Mouse (Mus musculus) liver, embryonic 14 days (tissue): ENCODE data around the gene Rln3. TPM values are rescaled to one million over a fixed set of nuclear protein-coding genes. Genes with fewer than 3 reads are reported as not detected.

ENCODE experiments used
- polyA plus RNA-seq: library from polyadenylated mRNA; depleted of rRNA; stranded (reverse); fragments of >200 nt; gene quantifications from 2 replicates; pipeline ENCODE4 v1.2.3, GENCODE M21; 2012; rRNA removed

Rln3 gene
- 0.10 TPM in 1 of 2 replicates, not detected in the other for polyA plus RNA-seq

DNA sequence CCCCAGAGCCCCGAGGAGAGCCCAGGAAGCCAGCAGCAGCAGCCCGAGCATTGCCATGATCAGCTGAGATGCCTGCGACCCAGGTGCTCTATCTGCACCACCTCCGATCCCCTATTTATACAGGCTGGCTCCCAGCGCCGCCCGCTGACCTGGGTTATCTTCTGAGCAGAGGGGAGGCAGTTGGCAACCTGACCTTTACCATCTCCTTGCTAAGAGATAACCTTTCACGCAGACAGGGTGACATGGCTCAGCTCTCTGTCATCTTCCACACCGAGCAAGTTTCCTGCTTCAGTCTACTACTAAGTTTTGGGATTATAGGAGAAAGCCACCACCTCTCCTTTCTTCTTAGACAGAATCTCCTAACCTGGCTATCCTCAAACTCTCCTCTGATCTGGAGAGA, at the start of gene Rln3:
TSS of gene Rln3 (minus strand) at position 101 of the 400 bp plus-strand sequence.

DNA sequence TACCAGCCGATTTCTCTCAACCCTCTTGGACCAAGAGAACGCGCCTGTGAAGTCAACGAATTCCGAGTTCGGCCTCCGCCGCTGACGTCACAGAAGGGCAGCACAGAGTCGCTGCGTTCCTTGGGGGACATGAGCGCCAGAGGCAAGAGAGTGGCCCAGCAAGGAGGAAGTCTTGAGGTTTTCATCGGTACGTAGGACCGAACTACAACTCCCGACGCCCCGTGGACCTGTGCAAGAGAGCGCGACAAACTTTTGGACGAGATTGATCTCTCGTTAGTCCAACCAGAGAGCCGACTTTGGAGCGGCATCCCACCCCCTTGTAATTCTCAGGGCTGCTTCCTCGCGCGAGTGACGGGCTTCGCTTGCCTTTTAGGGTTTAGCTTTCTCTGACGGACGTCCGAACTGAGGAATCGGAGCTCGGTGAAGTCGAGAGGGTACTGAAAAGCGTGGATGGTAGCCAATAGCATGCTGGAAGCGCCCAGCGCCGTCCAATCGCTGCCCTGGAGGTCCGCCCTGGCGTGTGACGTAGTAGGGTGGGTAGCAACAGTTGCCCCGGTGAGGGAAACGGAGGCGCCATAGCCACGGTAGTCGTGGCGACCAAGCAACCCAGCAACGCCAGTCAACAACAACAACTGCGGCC, 21.6 kb upstream of the Rln3 start, which contains the start of gene Rfx1:
TSS of gene Rfx1 (plus strand) at position 544 of the 640 bp plus-strand sequence.

GRCm38 (mm10) chr8:84065037-84065436, 20.2 kb upstream of the Rln3 start, which contains the start of gene Gm10643:
Gene Gm10643 (minus strand): TSS chr8:84065137.

GRCm38 (mm10) chr8:84042066-84042947, 2.5 kb downstream of the Rln3 start, which contains the start of gene Il27ra:
Gene Il27ra (minus strand): TSS chr8:84042589.

DNA sequence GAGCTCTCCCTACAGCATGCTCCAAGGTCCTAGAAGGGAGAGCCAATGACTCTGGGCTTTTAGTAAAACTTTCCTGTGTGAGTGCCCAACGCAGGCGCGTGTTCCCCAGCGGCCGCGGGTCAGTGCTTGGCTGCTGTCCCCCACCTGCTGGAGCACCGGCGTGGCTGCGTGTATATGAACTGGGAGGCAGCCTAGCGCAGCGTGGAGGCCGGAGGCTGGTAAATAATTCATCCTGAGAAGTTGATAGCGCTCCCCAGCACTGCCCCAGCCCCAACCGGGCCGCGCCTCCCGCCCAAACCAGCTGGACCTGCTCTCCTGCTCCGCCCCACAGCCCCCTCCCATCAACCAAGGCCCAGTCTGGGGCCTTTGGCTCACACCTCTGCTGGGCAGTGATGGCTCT, 23.7 kb downstream of the Rln3 start, which contains the start of gene Palm3:
TSS of gene Palm3 (plus strand) at position 376 of the 400 bp plus-strand sequence.

DNA sequence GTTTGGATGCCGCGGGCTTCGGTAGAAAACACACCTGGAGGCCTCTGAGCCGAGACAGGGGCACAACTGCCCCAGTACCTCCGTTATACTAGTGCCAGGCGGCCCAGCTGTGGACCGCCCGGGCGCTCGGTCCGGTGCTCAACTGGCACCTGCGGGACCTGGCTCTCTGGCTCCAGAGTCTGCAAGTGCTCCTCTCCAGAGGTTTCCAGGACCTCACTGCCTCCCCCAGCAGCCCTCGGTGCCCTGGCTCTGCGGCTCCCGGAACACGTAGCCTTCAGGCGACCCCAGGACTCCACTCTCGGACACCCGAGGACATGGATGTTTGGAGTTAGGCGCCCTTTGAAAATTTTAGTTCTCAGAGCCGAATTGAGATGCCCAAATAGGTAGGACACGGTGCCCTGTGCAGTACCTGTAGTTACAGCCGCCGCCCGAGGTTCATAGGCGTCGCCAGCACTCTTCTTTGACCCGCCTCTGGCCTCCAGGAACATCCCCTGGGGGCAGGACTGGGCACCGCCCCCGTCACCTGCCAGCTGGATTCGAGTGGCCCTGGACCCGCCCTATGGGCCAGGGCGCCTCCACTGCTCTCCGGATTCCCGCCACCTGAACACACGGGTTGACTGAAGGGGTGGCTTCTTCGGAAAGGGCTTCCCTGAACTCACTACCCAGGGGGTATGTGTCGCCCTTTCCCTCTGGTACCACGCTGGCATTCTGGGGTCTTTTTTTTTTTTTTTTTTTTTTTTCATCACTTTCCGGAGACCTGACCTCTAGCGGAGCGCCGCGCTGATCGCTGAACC, 32.9 kb downstream of the Rln3 start, which contains the start of gene 2210011C24Rik:
TSS of gene 2210011C24Rik (minus strand) at position 467 of the 794 bp plus-strand sequence.

GRCm38 (mm10) chr8:84001281-84002000, 43.4 kb downstream of the Rln3 start, which contains the start of gene 1700067K01Rik:
Gene 1700067K01Rik (plus strand): TSS chr8:84001502.

GRCm38 (mm10) chr8:83997511-83998141, 47.2 kb downstream of the Rln3 start, which contains the start of gene Samd1:
Gene Samd1 (plus strand): TSS chr8:83997672.

Other genes starting within 250 kb of the Rln3 start
- gene Adgrl1, start 144.9 kb downstream of the Rln3 start, polyA plus RNA-seq = 3.9 and 4.2 TPM in 2 replicates
- 0.25 and 0.36 TPM in 2 replicates for gene Gm10644, start 89.8 kb downstream of the Rln3 start, polyA plus RNA-seq
- 76.0 and 107 TPM in 2 replicates for gene Asf1b, start 89.5 kb downstream of the Rln3 start, polyA plus RNA-seq
- 23.3 and 26.2 TPM in 2 replicates for gene Prkaca, start 72.0 kb downstream of the Rln3 start, polyA plus RNA-seq
- 30.8 and 33.2 TPM in 2 replicates for gene Samd1, start 47.3 kb downstream of the Rln3 start, polyA plus RNA-seq
- 0.42 and 0.55 TPM in 2 replicates for gene 1700067K01Rik, start 43.5 kb downstream of the Rln3 start, polyA plus RNA-seq
- gene 2210011C24Rik, start 32.8 kb downstream of the Rln3 start, polyA plus RNA-seq = not detected in 2 replicates
- 0.09 and 0.25 TPM in 2 replicates for gene Palm3, start 23.5 kb downstream of the Rln3 start, polyA plus RNA-seq
- gene Il27ra, start 2.4 kb downstream of the Rln3 start, polyA plus RNA-seq = 0.62 and 0.74 TPM in 2 replicates
- 0.31 and 0.36 TPM in 2 replicates for gene Gm10643, start 20.1 kb upstream of the Rln3 start, polyA plus RNA-seq
- 3.6 and 4.5 TPM in 2 replicates for gene Rfx1, start 21.8 kb upstream of the Rln3 start, polyA plus RNA-seq
- 15.6 TPM in 2 replicates for gene Dcaf15, start 59.8 kb upstream of the Rln3 start, polyA plus RNA-seq
- 0.02 and 0.03 TPM in 2 replicates for gene Podnl1, start 81.0 kb upstream of the Rln3 start, polyA plus RNA-seq
- 3.1 and 3.2 TPM in 2 replicates for gene Cc2d1a, start 102.9 kb upstream of the Rln3 start, polyA plus RNA-seq
- 0.08 and 0.15 TPM in 2 replicates for gene 4930432K21Rik, start 103.0 kb upstream of the Rln3 start, polyA plus RNA-seq
- gene Nanos3, start 140.2 kb upstream of the Rln3 start, polyA plus RNA-seq = 0.14 and 0.15 TPM in 2 replicates
- gene Zswim4, start 192.1 kb upstream of the Rln3 start, polyA plus RNA-seq = 1.6 and 1.7 TPM in 2 replicates
- gene D8Ertd738e, start 204.7 kb upstream of the Rln3 start, polyA plus RNA-seq = 139 and 148 TPM in 2 replicates
- gene Mri1, start 212.3 kb upstream of the Rln3 start, polyA plus RNA-seq = 13.6 and 16.0 TPM in 2 replicates
- 6.2 and 7.1 TPM in 2 replicates for gene Ccdc130, start 225.4 kb upstream of the Rln3 start, polyA plus RNA-seq